Mouse (Mus musculus) cerebellum, adult 2 months (tissue): Measurements from ENCODE around the gene Runx1. TPM values are rescaled to one million over a fixed set of nuclear protein-coding genes. Genes with fewer than 3 reads are reported as not detected.

ENCODE experiments used
- DNase-seq, 2 experiments: peaks; one replicate each; pipeline ENCODE4 v3.0.0; 2021
- H3K27ac ChIP-seq: fragments of 200-500 bp; 2 replicates; pipeline ENCODE4 v1.5.1; 2012; ENCODE audit warnings: low read length, control low read depth, inconsistent platforms; ENCODE audit not compliant: insufficient read depth
- H3K27me3 ChIP-seq: fragments of 200-500 bp; 2 replicates; pipeline ENCODE4 v1.6.1; 2012; ENCODE audit warnings: inconsistent platforms, mild to moderate bottlenecking, low read length, moderate library complexity; ENCODE audit not compliant: control insufficient read depth, insufficient read depth
- H3K4me1 ChIP-seq: fragments of 200-500 bp; 2 replicates; pipeline ENCODE4 v1.6.1; 2011; ENCODE audit warnings: low read length; ENCODE audit not compliant: control insufficient read depth, insufficient read depth
- H3K4me3 ChIP-seq: fragments of 200-500 bp; replicated peaks from 2 replicates; pipeline ENCODE3; 2011; ENCODE audit warnings: mild to moderate bottlenecking, low read depth, low read length, control low read depth; ENCODE audit not compliant: insufficient read depth
- CTCF ChIP-seq: fragments of 200-500 bp; IDR thresholded peaks from 2 replicates; pipeline ENCODE4 v1.5.1; 2011; ENCODE audit warnings: low read depth, mild to moderate bottlenecking, control low read depth, low read length, moderate library complexity, borderline replicate concordance; ENCODE audit not compliant: insufficient read depth
- POLR2A ChIP-seq: fragments of 200-500 bp; IDR thresholded peaks from 2 replicates; pipeline ENCODE4 v1.6.1; 2011; ENCODE audit warnings: low read length, control low read depth, borderline replicate concordance; ENCODE audit not compliant: insufficient read depth
- WGBS: fragments of 180-500 bp; shearing (Covaris S2); methylation state at CpG from one replicate; pipeline ENCODE4 v1.1.7; 2018; 5-methylcytosine and 5-hydroxymethylcytosine counted together
- polyA plus RNA-seq: library from polyadenylated mRNA; depleted of rRNA; stranded (reverse); fragments of >200 nt; gene quantifications from 2 replicates; pipeline ENCODE4 v1.2.3, GENCODE M21; 2012

The Runx1 gene
- polyA plus RNA-seq, 1 experiment = 0.52 TPM

DNA sequence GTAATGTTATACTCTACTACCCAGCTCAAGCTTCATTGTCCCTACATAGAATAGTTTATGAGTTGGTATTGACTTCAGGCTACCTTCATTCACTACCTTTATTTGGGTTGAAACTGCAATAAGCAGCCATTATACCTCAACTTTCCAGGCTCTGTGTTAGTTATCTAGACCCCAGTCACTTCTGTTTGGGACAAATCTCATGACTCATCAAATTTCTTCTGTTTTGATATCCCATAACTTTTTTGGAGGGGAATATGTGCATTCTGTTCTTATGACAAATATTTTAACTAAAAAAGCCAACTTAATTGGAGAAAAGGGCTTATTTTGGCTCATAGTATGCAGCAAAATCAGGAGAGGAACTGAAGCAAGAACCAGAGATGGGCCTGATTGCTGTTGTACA lies 12.8 kb upstream of the Runx1 start:
- Histone ChIP-seq H3K27ac (no peak overlapping the region), H3K4me1 (no peaks in the 10 kb centered on the region), H3K27me3 (no peaks in the 10 kb centered on the region), H3K4me3 (no peak overlapping the region)
- no peak for DNase-seq
- TF ChIP-seq POLR2A (no peak), CTCF (no peak)

DNA sequence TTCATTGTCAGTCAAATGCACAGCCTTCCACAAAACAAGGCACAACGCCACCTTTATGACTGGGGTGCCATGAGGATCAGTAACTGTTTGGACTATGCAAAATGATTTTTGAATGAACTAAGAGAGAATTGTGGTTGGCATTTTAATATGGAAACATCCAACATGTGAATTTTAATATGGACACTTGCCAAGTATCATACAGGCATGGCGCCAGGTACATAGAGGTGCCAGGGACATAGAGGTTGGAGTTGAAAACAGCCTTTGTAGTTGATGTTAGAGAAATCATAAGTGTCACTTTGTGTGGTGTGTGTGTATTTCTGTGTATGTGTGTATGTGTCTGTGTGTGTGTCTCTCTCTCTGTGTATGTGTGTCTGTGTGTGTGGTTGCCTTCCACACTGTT lies 5.4 kb upstream of the Runx1 start:
- Histone ChIP-seq H3K4me3 (no peak overlapping the region), H3K27me3 (no peaks in the 10 kb centered on the region), H3K27ac (no peak overlapping the region), H3K4me1 (peaks cover 8% of the 10 kb centered on the region; the same call in 1 of the 2 replicates)
- TF ChIP-seq CTCF (no peak), POLR2A (no peak)
- 79% methylated on average over 2 of the region's 2 CpGs for WGBS
- no peak for DNase-seq

DNA sequence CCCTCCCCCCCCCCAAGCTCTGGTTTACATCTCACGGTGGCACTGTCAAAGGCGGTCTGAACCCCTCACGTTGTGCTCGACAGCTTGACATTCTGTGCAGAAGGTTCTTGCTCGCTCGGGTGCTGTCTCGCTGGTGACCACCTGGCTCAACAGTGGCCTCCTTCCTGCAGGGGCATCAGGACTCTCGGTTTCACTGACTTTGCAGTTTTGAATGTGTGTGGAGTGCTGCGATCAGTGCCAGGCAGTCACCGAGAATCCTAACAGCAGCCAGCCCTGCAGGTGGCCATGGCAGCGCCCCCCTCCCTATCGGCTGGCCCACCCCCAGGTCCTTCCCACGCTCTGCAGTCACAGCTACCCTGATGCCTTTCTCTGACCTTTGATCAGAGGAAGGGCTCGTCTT lies 4.5 kb upstream of the Runx1 start:
- no peak for TF ChIP-seq CTCF
- no peak for TF ChIP-seq POLR2A
- DNase-seq = no peak

DNA sequence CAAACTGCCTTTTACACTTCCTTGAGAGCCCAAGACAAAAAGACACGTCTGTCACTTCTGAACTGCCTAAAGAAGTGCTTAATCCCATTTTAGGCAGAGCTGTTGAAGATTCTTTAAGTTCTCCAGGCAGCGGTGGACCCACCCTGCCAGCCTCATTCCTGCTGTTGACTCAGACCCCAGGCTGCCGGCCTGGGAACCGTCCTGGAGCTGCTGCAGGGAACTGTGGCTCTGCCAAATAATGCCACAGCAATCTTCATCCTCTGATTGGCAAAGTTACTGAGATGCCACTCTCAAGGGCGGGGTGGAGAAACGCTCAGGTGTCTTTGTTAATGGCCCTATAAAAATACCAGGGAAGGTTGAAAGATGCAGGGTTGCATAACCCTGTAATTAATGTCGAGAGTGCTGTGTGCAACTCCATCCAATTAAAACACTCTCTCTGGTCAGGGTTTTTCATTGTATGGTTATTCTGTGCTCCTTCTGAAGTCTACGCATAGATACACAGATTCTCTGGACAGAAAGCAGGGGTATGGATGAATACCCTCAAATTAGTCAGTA lies 2.4 kb upstream of the Runx1 start:
- no peak for TF ChIP-seq CTCF
- no peak for TF ChIP-seq POLR2A
- WGBS = 77% methylated on average over 8 of the region's 8 CpGs
- Histone ChIP-seq H3K4me1 (peaks cover 11% of the 10 kb centered on the region), H3K4me3 (no peak overlapping the region), H3K27ac (no peak overlapping the region), H3K27me3 (no peaks in the 10 kb centered on the region)
- no peak for DNase-seq

More for the DNA sequence above, 4.5 kb upstream of the Runx1 start:
- no peaks in the 10 kb centered on the region for H3K27me3 ChIP-seq
- H3K4me3 ChIP-seq = no peak overlapping the region
- no peak overlapping the region for H3K27ac ChIP-seq
- H3K4me1 ChIP-seq = peaks cover 8% of the 10 kb centered on the region; the same call in 1 of the 2 replicates
- WGBS = 11% methylated on average over 14 of the region's 14 CpGs

DNA sequence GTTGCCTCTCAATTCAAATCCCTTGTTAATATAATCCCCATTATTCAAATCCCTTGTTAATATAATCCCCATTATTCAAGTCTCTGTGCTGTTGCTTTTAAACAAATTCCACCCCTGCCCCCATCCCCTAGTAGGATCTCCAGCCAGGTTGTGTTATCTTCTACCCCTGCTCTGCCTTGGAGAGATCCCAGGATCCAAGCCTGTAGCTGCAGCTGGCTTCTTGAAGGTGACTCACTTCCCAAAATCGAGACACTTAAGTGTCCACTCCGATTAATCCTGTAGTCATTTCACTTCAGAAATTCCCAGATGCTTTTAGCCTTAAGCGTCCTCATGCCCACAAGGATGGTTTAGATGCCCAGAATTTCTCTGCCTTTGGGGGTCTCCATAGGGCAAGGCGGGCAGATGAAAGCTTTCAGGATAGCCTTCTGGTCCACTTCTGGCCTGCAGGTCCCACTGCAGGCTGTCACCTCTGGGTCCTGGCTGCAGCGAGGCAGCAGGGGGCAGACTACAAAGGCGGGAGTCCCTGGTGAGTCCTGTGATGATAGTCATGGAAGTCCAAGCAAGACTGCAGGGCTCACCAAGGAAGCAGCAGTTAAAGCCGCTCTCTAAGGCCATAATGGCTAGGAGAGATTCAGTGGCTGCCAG lies 1.8 kb upstream of the Runx1 start:
- 84% methylated on average over 7 of the region's 7 CpGs for WGBS
- H3K4me1 ChIP-seq = peaks cover 14% of the 10 kb centered on the region
- H3K27ac ChIP-seq = no peak overlapping the region
- no peak for TF ChIP-seq POLR2A
- TF ChIP-seq CTCF = no peak
- H3K27me3 ChIP-seq = no peaks in the 10 kb centered on the region
- no peak for DNase-seq
- H3K4me3 ChIP-seq = no peak overlapping the region

DNA sequence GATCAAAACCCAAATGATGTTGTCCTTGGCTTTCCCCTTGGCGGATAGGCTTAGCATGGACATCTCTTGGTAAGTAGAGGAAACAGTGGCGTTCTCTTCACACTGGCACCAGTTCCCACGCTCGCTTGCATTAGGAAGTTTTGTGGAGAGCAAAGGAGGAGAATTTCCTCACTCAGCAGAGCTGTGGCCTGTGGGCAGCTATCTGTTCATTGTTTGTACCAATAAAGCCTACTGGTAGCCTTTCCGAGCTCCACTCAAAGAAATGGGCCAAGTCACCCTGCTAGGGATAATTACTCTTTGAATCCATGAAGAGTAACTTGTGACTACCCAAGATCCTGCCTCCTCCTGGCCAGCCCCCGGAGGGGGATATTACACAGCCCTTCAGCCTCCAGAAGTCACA lies 734 bp upstream of the Runx1 start:
- 94% methylated on average over 6 of the region's 6 CpGs for WGBS
- Histone ChIP-seq H3K4me3 (no peak overlapping the region), H3K27me3 (no peaks in the 10 kb centered on the region), H3K4me1 (peaks cover 15% of the 10 kb centered on the region), H3K27ac (no peak overlapping the region)
- no peak for DNase-seq
- TF ChIP-seq POLR2A = no peak
- TF ChIP-seq CTCF = no peak

DNA sequence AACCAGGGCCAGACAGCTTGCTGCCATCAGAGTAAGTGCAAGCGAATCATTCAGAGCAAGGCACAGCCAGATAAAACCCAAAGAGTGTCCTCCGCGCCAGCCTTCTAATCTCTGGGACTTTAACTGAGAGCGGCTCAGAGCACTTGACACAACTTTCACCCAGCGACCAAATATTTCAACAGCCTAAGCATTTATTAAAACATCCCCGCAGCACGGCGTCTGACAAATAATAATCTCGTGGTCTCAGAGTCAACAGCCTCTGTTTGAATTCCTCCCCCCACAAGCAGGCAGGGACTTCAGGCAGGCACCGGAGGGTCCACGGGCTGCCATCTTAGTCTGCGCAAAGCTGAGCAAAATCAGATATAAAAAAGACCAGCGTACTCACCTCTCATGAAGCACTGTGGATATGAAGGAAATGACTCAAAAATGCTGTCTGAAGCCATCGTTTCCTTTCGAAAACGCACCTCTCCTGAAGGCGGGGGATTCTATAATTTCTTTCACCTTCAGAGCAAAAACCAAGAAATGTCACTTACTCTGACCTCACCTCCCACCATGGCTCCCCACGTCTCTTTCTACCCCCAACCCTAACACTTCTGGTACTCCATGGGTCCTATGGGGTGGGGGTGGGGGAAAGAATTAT lies 625 bp downstream of the Runx1 start:
- Histone ChIP-seq H3K27me3 (no peaks in the 10 kb centered on the region), H3K27ac (no peak overlapping the region), H3K4me3 (no peak overlapping the region), H3K4me1 (peaks cover 9% of the 10 kb centered on the region)
- WGBS = 87% methylated on average over 18 of the region's 18 CpGs
- TF ChIP-seq CTCF (no peak), POLR2A (no peak)
- DNase-seq = no peak

DNA sequence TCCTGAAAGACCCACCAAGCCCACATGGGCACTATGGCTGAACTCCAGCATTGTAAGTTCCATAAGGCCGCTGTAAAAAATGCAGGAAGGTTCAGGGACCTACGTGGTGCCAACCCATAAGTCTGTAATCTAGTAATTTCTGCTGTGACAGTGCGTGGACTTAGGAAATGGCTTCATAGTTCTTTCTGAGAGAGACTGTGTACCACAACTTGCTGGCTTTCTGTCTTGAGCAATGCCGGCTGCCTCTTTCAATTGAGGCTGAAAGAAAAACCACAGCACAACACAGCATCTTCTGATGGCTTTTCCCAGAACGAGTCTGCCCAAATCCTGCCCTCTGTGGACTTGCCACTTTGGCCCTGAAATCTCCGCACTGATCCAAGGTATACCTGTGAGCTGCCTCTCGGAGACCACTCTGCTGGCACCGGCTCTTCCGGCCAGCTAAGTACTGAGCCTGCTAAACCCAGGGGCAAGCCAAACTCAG lies 1.2 kb downstream of the Runx1 start:
- 46% methylated on average over 9 of the region's 9 CpGs for whole genome bisulfite sequencing
- H3K4me1 ChIP-seq = peaks cover 6% of the 10 kb centered on the region; the same call in 1 of the 2 replicates
- DNase-seq = no peak
- no peak overlapping the region for H3K27ac ChIP-seq
- H3K27me3 ChIP-seq = no peaks in the 10 kb centered on the region
- TF ChIP-seq POLR2A (no peak), CTCF (no peak)
- H3K4me3 ChIP-seq = no peak overlapping the region
